Mouse (Mus musculus): ENCODE data around the gene Ift20. TPM values are rescaled to one million over a fixed set of nuclear protein-coding genes. Genes with fewer than 3 reads are reported as not detected.

Ift20 gene
- polyA plus RNA-seq, 1 experiment: 100 TPM

GRCm38 (mm10) chr11:78500623-78501202 lies 35.4 kb upstream of the Ift20 start:
- H3K4me1 ChIP-seq (ENCODE audit: control insufficient read depth, insufficient read depth, low read length): peaks cover 2% of the 10 kb centered on the region; the same call in 1 of the 2 replicates
- TF ChIP-seq POLR2A (IDR thresholded peaks at IDR 0.05; ENCODE audit: extremely low read depth, insufficient read depth, low read length) (no peak), CTCF (IDR thresholded peaks at IDR 0.05; ENCODE audit: extremely low read depth, insufficient read depth, low read length) (no peak)
- H3K27ac ChIP-seq (ENCODE audit: insufficient read depth, low read length): no peak overlapping the region
- no peak overlapping the region for H3K4me3 ChIP-seq (ENCODE audit: insufficient read depth, low read length)

- no peak overlapping the region for H3K4me3 ChIP-seq (ENCODE audit: insufficient read depth, low read length)
- H3K4me1 ChIP-seq (ENCODE audit: control insufficient read depth, insufficient read depth, low read length): no peaks in the 10 kb centered on the region
- TF ChIP-seq CTCF (IDR thresholded peaks at IDR 0.05; ENCODE audit: extremely low read depth, insufficient read depth, low read length) (no peak), POLR2A (IDR thresholded peaks at IDR 0.05; ENCODE audit: extremely low read depth, insufficient read depth, low read length) (no peak)
- H3K27ac ChIP-seq (ENCODE audit: insufficient read depth, low read length): no peak overlapping the region
Measured at GRCm38 (mm10) chr11:78501529-78501928, 34.6 kb upstream of the Ift20 start.

- TF ChIP-seq CTCF (IDR thresholded peaks at IDR 0.05; ENCODE audit: extremely low read depth, insufficient read depth, low read length): no peak
- no peak for TF ChIP-seq POLR2A (IDR thresholded peaks at IDR 0.05; ENCODE audit: extremely low read depth, insufficient read depth, low read length)
- no peak within 1 kb of the TSS for H3K27ac ChIP-seq (ENCODE audit: insufficient read depth, low read length)
Measured at GRCm38 (mm10) chr11:78502909-78503650, 33.1 kb upstream of the Ift20 start, which contains the start of gene Sebox. Gene Sebox, plus strand, starts transcription at chr11:78503447.

GRCm38 (mm10) chr11:78505430-78505829 lies 30.7 kb upstream of the Ift20 start:
- Histone ChIP-seq H3K4me1 (ENCODE audit: control insufficient read depth, insufficient read depth, low read length) (no peaks in the 10 kb centered on the region), H3K4me3 (ENCODE audit: insufficient read depth, low read length) (no peak overlapping the region), H3K27ac (ENCODE audit: insufficient read depth, low read length) (no peak overlapping the region)
- TF ChIP-seq CTCF (IDR thresholded peaks at IDR 0.05; ENCODE audit: extremely low read depth, insufficient read depth, low read length) (no peak), POLR2A (IDR thresholded peaks at IDR 0.05; ENCODE audit: extremely low read depth, insufficient read depth, low read length) (no peak)

More at GRCm38 (mm10) chr11:78502909-78503650, 33.1 kb upstream of the Ift20 start, which contains the start of gene Sebox:
- H3K4me3 ChIP-seq (ENCODE audit: insufficient read depth, low read length): no peak within 1 kb of the TSS
- H3K4me1 ChIP-seq (ENCODE audit: control insufficient read depth, insufficient read depth, low read length): no peaks in the 10 kb centered on the region

- H3K4me3 ChIP-seq (ENCODE audit: insufficient read depth, low read length): no peak overlapping the region
- H3K4me1 ChIP-seq (ENCODE audit: control insufficient read depth, insufficient read depth, low read length): peaks cover 5% of the 10 kb centered on the region; the same call in 1 of the 2 replicates
- TF ChIP-seq CTCF (IDR thresholded peaks at IDR 0.05; ENCODE audit: extremely low read depth, insufficient read depth, low read length) (peak; percentile 36; the same call in 1 of the 2 replicates), POLR2A (IDR thresholded peaks at IDR 0.05; ENCODE audit: extremely low read depth, insufficient read depth, low read length) (no peak)
- no peak overlapping the region for H3K27ac ChIP-seq (ENCODE audit: insufficient read depth, low read length)
Measured at GRCm38 (mm10) chr11:78509148-78509547, 27.0 kb upstream of the Ift20 start.

GRCm38 (mm10) chr11:78512025-78512957 lies 23.9 kb upstream of the Ift20 start, which contains the start of the genes Tmem199 and Poldip2:
Gene Tmem199, minus strand, starts transcription at chr11:78512172.
Gene Poldip2, plus strand, starts transcription at chr11:78512193.
- no peak for TF ChIP-seq CTCF (IDR thresholded peaks at IDR 0.05; ENCODE audit: extremely low read depth, insufficient read depth, low read length)
- TF ChIP-seq POLR2A (IDR thresholded peaks at IDR 0.05; ENCODE audit: extremely low read depth, insufficient read depth, low read length): peak; percentile 83
- Histone ChIP-seq H3K4me3 (ENCODE audit: insufficient read depth, low read length) (peak within 1 kb of the TSS; percentile 52), H3K4me1 (ENCODE audit: control insufficient read depth, insufficient read depth, low read length) (peaks cover 5% of the 10 kb centered on the region; the same call in 1 of the 2 replicates), H3K27ac (ENCODE audit: insufficient read depth, low read length) (peak within 1 kb of the TSS; percentile 92)

- Histone ChIP-seq H3K4me3 (ENCODE audit: insufficient read depth, low read length) (peak overlapping the region; percentile 52; the same call in 1 of the 2 replicates), H3K27ac (ENCODE audit: insufficient read depth, low read length) (no peak overlapping the region), H3K4me1 (ENCODE audit: control insufficient read depth, insufficient read depth, low read length) (peaks cover 5% of the 10 kb centered on the region; the same call in 1 of the 2 replicates)
- TF ChIP-seq CTCF (IDR thresholded peaks at IDR 0.05; ENCODE audit: extremely low read depth, insufficient read depth, low read length): no peak
Measured at GRCm38 (mm10) chr11:78513106-78513790, 22.9 kb upstream of the Ift20 start.

GRCm38 (mm10) chr11:78515549-78516325 lies 20.4 kb upstream of the Ift20 start:
- Histone ChIP-seq H3K27ac (ENCODE audit: insufficient read depth, low read length) (no peak overlapping the region), H3K4me1 (ENCODE audit: control insufficient read depth, insufficient read depth, low read length) (peaks cover 5% of the 10 kb centered on the region; the same call in 1 of the 2 replicates), H3K4me3 (ENCODE audit: insufficient read depth, low read length) (no peak overlapping the region)
- no peak for TF ChIP-seq CTCF (IDR thresholded peaks at IDR 0.05; ENCODE audit: extremely low read depth, insufficient read depth, low read length)
- TF ChIP-seq POLR2A (IDR thresholded peaks at IDR 0.05; ENCODE audit: extremely low read depth, insufficient read depth, low read length): no peak
